Mouse (Mus musculus) liver, adult (tissue): ENCODE results near the gene Mtm1.

ENCODE experiments used
- GATA4 ChIP-seq: IDR thresholded peaks from 2 replicates; pipeline ENCODE4 v1.6.1; 2014; ENCODE audit warnings: mild to moderate bottlenecking, low read length; ENCODE audit not compliant: insufficient replicate concordance

Gene Mtm1

DNA sequence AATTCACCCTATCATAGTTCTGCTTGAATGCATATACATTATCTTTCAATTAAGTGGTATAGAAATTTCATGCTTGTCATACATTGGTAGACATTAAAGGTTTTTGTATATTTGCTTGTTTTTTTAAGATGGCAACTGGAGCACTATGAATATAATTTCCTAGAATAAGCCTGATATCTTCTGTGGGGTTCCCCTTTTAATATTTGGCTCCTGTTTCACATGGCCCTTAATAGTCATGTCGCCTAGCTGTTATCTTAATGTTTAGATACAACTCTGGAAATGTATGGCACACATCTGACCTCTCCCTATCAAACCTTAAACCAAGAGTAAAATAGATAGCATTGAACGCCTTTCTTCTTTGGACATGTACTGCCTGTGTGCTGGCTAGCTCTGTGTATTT lies 20.3 kb downstream of the Mtm1 start:
- TF ChIP-seq GATA4 = no peak

DNA sequence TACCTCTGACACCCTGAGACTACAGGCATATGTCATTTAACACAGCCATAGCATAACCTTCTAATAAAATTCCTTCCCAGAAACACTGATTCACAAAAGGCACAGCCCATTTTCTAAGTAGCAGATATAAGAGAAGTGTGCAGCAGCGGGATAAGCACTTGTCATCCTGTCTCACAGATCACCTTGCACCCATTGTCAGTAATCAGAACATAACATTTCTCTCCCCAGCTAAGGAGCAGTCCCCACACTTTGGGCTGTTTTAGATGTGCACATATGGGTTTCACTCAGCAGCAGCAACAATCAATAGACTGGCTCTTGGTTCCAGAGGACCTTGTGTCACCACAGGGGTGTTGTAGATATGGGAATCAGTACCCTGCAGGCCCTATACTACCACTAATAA lies 45.9 kb downstream of the Mtm1 start:
- TF ChIP-seq GATA4 = no peak

DNA sequence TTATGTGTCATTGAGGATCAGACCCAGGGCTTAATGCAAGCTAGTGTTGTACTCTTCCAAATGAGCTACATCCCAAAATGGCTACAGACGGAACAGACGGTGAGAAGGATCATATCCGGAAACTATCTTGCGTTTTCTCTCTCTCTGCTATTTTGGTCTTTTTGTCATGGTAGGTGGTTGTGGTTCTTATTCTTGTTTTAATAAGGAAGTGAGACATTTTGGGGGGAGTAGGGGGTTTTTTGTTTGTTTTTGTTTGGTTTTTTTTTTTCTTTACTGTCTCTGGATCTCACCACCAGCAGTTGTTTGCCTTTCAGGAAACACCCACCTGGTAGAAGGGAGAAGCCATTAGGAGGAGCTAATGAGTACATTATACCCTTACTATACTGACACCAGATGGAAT lies 50.3 kb downstream of the Mtm1 start:
- no peak for TF ChIP-seq GATA4

DNA sequence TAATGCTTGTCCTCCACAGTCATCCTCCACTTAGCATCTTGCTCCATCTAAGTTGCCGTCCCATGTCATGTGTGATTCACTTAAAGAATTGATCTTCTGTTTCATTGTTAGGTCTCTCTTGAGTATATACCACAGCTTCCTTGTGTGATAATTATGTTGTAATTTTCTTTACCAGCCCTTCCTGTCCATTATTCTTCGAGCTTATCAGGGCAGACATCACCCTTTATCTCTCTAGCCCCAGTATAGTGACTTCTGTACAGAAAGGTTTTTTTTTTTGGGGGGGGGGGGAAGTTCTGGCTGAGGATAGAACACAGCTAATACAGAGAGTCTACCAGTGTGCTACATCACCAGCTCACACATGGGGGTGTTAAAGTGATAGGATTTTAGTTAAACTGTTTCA lies 53.7 kb downstream of the Mtm1 start:
- TF ChIP-seq GATA4 = no peak

DNA sequence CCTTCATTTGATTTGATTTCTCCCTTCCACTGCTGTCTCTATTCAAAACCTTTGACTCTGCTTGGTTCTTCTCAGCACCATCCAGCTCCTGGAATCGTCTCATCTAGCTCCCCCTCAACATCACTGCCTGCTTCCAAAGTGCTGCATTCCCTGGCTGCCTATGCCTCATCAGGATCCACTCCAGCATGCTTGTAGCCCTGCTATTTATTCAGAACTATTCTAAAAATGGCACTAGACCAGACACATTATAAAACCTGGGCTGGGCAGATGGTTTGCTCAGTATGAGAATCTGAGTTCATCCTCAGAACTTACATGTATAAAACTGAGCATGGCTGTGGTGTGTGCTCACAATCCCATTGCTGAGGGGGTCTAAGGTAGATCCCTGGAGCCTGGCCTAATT lies 58.4 kb downstream of the Mtm1 start:
- TF ChIP-seq GATA4 = no peak

DNA sequence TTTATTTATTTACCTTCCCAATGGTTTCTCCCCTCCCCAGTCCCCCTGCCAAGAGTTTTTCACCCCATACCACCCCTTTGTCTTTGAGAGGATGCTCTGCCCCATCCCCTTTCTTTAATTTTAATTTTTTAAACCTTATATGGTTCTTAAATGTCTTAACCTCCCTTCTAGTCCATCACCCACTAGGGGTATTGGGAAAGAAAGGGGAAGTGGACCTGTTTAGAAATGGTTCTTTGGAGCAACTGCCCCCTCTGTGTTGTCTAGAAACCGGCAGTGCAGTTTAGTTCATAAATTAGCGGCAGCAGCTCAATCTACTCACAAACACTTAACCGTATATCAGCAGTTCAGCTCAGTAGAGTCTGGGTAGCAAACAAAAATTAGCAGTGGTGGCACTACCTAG lies 63.6 kb downstream of the Mtm1 start:
- no peak for TF ChIP-seq GATA4

DNA sequence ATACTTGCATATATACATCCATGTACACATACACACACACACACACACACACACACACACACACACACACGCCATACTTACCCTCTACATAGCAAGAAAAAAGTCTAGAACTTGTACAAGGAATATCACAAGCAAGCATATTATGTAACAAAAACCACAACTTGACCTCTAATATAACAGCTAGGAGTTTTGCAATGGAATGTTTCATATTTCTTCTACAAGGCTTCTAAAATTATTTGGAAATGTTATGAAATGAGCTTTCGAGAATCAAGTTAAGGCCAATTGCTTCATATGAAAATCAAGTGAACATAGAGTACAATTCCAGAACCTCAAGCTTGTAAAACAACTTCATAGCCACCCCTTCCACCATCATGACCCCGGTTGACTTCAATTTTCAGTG lies 74.9 kb downstream of the Mtm1 start:
- TF ChIP-seq GATA4 = no peak

DNA sequence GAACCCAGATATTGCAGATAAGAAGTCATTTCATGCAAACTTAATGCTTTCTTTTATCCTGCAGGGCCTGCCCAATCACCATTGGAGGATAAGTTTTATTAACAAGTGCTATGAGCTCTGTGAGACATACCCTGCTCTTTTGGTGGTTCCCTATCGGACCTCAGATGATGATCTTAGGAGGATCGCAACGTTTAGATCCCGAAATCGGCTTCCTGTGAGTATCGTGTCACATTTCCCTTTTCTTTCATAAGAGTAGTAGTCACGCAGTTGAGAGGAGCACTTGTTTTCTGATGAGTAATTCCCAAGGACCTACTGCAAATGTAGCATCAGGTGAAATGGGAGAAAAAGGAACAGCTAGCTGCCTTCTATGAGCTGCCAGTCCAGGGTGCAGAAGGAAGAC lies 76.5 kb downstream of the Mtm1 start:
- no peak for TF ChIP-seq GATA4

DNA sequence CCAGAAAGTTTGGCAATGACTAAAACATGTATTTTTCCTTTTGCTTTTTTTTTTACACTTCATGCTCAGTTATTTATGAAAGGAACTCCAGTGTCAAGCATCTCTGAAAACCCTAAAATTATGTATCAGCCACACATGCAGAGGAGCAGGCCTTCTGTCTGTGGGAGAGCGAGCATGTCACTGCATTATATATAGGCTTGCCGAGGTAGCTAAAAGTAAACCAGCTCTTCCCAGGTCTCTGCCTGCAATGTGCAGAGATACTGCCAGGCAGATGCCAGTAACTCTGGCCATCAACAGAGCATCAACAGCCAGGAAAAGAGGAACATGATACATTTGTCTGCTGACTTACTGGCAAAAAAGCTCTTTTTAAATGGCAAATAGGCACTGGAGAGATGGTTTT lies 83.6 kb downstream of the Mtm1 start:
- TF ChIP-seq GATA4 = no peak

DNA sequence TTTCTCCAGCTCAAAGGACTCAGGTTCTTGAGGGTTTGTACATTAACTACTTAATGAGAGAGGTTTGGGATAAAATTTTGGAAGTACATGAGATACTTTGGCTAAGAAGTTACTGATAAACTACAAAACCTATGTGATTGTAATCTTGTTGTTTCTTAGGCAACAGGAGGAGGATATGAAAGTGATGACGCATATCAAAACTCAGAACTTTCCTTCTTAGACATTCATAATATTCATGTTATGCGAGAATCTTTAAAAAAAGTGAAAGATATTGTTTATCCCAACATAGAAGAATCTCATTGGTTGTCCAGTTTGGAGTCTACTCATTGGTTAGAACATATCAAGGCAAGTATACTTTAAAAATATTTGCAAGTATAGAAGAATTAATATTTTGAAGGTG lies 85.4 kb downstream of the Mtm1 start:
- TF ChIP-seq GATA4 = no peak

DNA sequence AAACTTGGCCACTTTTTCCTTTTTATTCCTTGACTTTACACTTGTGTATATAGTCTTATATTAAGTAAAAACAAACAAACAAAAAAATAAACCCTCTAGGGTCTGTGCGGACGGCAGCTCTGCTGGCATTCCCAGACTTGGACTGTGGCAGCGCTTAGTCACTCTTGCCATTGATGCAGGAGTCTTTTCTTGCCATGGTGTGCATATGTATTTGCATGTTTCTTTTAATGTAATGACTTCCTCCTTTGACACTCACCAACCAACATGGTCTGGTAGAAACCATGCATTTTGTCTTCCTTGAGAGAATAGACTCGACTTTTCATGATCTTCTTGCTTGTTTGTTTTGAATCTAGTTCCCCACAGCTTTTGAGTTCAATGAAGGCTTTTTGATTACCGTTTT lies 91.6 kb downstream of the Mtm1 start:
- no peak for TF ChIP-seq GATA4

DNA sequence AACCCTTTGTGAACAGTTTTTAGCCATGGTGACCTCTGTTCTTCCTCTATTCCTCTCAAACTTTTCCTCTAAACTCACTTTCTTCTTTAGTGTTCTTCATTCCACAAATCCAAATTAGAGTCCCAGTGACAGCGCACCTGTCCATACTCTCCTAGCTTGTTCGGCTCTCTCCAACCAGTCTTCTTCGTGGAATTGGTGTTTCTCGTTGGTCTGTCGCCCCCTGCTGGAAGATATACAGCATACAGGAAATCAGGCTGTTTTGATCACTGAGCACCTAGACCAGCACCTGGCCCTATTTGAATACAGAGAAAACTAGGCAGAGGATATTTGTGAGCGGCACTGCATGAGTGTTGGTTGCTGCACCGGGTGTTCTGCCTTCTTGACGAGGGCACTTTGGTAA lies 100.7 kb downstream of the Mtm1 start:
- TF ChIP-seq GATA4 = no peak

DNA sequence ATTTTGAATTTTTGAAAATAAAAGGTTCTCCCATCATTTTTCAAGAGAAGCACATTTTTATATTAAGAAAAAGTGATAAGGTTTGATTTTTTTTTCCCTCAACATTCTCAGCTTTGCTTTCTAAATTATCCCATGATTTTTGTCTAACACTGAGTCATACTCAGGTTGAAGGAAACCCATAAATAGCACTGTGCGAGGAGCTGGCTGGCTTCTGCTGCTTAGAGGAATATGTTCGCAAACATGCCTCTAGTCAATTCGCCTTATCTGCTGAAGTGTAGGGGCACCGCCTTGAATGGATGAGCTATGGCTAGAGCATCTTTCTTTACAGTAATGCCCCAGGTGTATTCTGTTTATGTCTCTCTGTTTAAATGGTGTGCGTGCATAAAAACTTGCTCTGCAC lies 103.8 kb downstream of the Mtm1 start:
- TF ChIP-seq GATA4 = no peak

DNA sequence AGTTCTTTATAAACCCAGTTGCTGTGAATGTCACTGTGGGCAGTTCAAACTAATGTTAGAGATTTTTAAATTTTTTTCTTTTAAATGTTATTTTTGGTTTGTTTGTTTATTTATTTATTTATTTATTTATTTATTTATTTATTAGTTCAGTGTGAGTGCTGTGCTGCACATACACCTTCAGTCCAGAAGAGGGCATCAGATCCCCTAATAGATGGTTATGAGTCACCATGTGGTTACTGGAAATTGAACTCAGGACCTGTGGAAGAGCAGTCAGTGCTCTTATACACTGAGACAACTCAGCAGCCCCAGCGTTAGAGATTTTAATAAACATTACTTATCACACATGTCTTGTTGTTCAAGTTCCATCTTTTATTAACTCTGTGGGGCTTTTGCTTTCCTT lies 141.5 kb downstream of the Mtm1 start:
- TF ChIP-seq GATA4 = no peak

DNA sequence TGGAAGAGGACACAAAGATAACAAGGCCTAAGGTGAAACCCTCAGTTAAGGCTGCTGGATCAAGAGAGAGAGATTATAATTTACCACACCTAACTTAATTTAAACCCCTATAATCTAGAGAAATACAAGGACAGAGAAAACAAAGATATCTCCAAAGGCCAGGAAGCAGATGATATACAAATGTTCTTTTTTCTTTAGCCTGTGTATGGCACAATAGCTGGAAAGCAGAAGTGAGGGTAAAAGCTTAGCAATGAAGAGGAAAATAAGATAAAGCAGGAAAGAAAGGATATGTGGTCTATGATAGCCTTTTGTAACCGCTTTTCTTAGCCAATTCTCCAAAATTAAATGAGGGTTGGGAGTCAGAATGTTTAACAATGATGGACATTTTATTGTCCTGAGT lies 144.8 kb downstream of the Mtm1 start:
- no peak for TF ChIP-seq GATA4

DNA sequence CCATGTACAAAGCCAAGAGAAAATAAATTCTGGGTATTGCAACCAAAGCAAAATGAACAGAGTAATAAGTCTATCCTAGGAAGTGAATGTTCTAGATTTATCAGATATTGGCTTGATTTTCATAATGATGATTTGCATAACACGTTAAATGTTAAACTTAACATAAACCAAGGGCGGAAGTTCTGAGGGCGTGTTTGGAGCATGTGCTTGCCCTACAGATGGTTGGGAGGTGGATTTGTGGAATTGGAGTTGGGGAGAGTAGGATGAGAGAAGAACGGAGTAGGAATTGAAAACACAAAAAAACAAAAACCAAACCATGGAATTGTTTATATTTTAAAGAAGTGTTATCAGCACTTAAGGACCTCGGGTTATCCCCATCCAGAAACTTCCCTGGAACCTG lies 153.5 kb downstream of the Mtm1 start:
- no peak for TF ChIP-seq GATA4

DNA sequence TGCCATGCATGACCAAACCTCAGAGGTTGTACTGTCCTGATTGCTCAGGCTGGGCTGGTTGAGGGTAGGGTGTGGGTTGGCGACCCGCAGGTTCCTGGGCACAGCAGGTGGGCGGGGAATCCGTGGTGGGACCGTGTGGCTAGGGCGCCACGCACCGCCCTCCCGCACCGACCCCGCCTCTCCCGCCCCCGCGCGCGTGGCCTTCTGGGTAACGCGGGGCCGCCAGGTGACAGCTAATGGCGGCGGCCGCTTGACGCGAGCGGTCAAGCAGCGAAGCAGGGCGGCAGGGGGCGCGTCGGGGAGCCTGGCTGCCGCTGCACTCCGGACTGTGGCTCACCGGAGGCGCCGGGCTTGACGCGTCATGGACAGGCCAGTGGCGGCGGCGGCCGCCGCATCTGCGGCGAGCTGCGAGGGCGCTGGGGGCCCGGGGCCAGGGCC lies 154.0 kb downstream of the Mtm1 start, which contains the start of gene Mtmr1:
Gene Mtmr1 (plus strand): TSS at position 207 of the 438 bp plus-strand sequence.
- no peak for TF ChIP-seq GATA4

DNA sequence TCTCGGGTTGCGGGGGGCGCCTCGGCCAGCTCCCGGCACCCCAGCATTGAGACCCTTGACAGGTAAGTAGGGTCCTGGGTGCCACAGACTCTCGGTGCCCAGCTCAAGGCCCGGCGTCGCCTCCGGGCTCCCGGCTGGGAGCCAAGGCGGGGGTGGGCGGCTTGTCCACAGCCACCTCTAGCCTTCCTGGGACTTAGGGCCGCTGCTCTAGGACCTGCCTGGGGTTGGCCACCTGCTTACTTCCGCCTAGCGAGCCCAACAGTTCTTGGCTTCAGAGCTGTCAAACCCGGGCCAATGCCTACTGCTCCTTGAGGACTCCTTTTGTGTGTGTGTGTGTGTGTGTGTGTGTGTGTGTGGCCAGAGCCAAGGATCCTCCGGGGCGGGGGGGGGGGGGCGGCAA lies 154.4 kb downstream of the Mtm1 start:
- no peak for TF ChIP-seq GATA4
